In genomic region chr6:88723806-88724312, GRCm38 (mm10) we compare ENCODE assay signal across 8 mouse cellular contexts. TPM values are rescaled to one million over a fixed set of nuclear protein-coding genes. Genes with fewer than 3 reads are reported as not detected.
DNase-seq lines count a peak whose midpoint lies in the region; ATAC-seq and TF ChIP-seq lines count a peak whose summit lies in the region.

No protein-coding gene starts in this region.

- TF ChIP-seq CTCF in Patski (IDR thresholded peaks at IDR 0.05): no peak
- no peak for TF ChIP-seq CTCF in forebrain, postnatal 0 days (IDR thresholded peaks at IDR 0.05; ENCODE audit: low read depth)

- no peak overlapping the region for H3K27ac ChIP-seq in heart, embryonic 16.5 days (ENCODE audit: low read length)
- H3K27ac ChIP-seq in forebrain, postnatal 0 days (ENCODE audit: low read depth, low read length): no peak overlapping the region
- no peak overlapping the region for H3K27ac ChIP-seq in midbrain, embryonic 11.5 days (ENCODE audit: low read depth, low read length)

- H3K27me3 ChIP-seq in heart, embryonic 16.5 days (ENCODE audit: control insufficient read depth, insufficient read depth, low read length): no peaks in the 10 kb centered on the region; the same call in 1 of the 2 replicates
- H3K27me3 ChIP-seq in Patski: no peaks in the 10 kb centered on the region
- H3K27me3 ChIP-seq in forebrain, postnatal 0 days (ENCODE audit: insufficient read depth, low read length): no peaks in the 10 kb centered on the region; the same call in none of the 2 replicates
- H3K27me3 ChIP-seq in midbrain, embryonic 11.5 days (ENCODE audit: control insufficient read depth, insufficient read depth, low read length): peaks cover 33% of the 10 kb centered on the region

- H3K4me2 ChIP-seq in heart, embryonic 16.5 days (ENCODE audit: low read depth, low read length): peak overlapping the region; percentile 98
- H3K4me2 ChIP-seq in forebrain, postnatal 0 days (ENCODE audit: low read depth): peak overlapping the region; percentile 93
- H3K4me2 ChIP-seq in midbrain, embryonic 11.5 days: peak overlapping the region; percentile 99

- no peaks in the 10 kb centered on the region for H3K36me3 ChIP-seq in heart, embryonic 16.5 days (ENCODE audit: control insufficient read depth, insufficient read depth)
- H3K36me3 ChIP-seq in forebrain, postnatal 0 days (ENCODE audit: insufficient read depth): no peaks in the 10 kb centered on the region
- no peaks in the 10 kb centered on the region for H3K36me3 ChIP-seq in midbrain, embryonic 11.5 days (ENCODE audit: control insufficient read depth, insufficient read depth, low read length)

- H3K9ac ChIP-seq in heart, embryonic 16.5 days (ENCODE audit: low read length): peak overlapping the region; percentile 83
- peak overlapping the region; percentile 62 for H3K9ac ChIP-seq in forebrain, postnatal 0 days
- H3K9ac ChIP-seq in midbrain, embryonic 11.5 days (ENCODE audit: low read length): peak overlapping the region; percentile 33

- ATAC-seq in heart, embryonic 16.5 days (replicated peaks; ENCODE audit: extremely low read depth, insufficient read depth, low FRiP score): no peak
- peak; percentile 5 for ATAC-seq in Patski
- ATAC-seq in forebrain, postnatal 0 days: peak; percentile 53
- ATAC-seq in midbrain, embryonic 11.5 days (ENCODE audit: low FRiP score): peak; percentile 72
- ATAC-seq in inflammation-experienced regulatory T-cells, adult 6 months: no peak

- CTCF ChIA-PET in Patski (lab: Charles Lee): no interaction called here

- DNase-seq in heart, adult 8-10 months (ENCODE audit: low spot score): no peak
- DNase-seq in Patski (ENCODE audit: low read depth, low spot score): no peak
- no peak for DNase-seq in forebrain, postnatal 0 days
- peak; percentile 88 for DNase-seq in midbrain, embryonic 11.5 days (ENCODE audit: low spot score, missing footprints)
- DNase-seq in ovary, postnatal 10 days (ENCODE audit: low spot score): no peak
- no peak for DNase-seq in right cerebral cortex, adult 18-20 months

- WGBS in heart, embryonic 16.5 days: 36% methylated on average over 14 of the region's 14 CpGs
- 29% methylated on average over 14 of the region's 14 CpGs for WGBS in forebrain, postnatal 0 days
- 36% methylated on average over 14 of the region's 14 CpGs for WGBS in midbrain, embryonic 11.5 days

- H3K9me3 ChIP-seq in heart, embryonic 16.5 days (replicated peaks; ENCODE audit: control insufficient read depth, low read length): no peaks in the 10 kb centered on the region
- no peaks in the 10 kb centered on the region for H3K9me3 ChIP-seq in forebrain, postnatal 0 days (ENCODE audit: low read length)
- H3K9me3 ChIP-seq in midbrain, embryonic 11.5 days (ENCODE audit: control insufficient read depth, low read length): no peaks in the 10 kb centered on the region

- in situ Hi-C loops in Patski (cut with MboI; ENCODE audit: low pct_unique_long_range_greater_than_20kb): loop anchor here (5.0 kb wide), 1 partner anchor 87 kb away; the partner anchor contains the start of gene Kbtbd12

- peak overlapping the region; percentile 83 for H3K4me3 ChIP-seq in heart, embryonic 16.5 days (ENCODE audit: low read length)
- H3K4me3 ChIP-seq in forebrain, postnatal 0 days (ENCODE audit: low read depth, low read length): peak overlapping the region; percentile 50
- H3K4me3 ChIP-seq in midbrain, embryonic 11.5 days (ENCODE audit: low read depth, low read length): peak overlapping the region; percentile 59

- POLR2A ChIA-PET in Patski (lab: Charles Lee): no interaction called here

- H3K4me1 ChIP-seq in heart, embryonic 16.5 days (ENCODE audit: control insufficient read depth, insufficient read depth, low read length): no peaks in the 10 kb centered on the region; the same call in 1 of the 2 replicates
- H3K4me1 ChIP-seq in forebrain, postnatal 0 days (ENCODE audit: insufficient read depth): no peaks in the 10 kb centered on the region
- peaks cover 3% of the 10 kb centered on the region for H3K4me1 ChIP-seq in midbrain, embryonic 11.5 days (ENCODE audit: control insufficient read depth, insufficient read depth, low read length)

RNA-seq across cellular contexts. Expression of gene Mgll, which starts 0.4 kb away (rescaled TPM):
- 54.0 and 65.2 TPM in 2 replicates for polyA plus RNA-seq in heart, embryonic 16.5 days (2015; fragmentation: Nextera tagmentation; extraction: Ambion mirVana)
- 100 to 1,000 TPM in 2 of 4 experiments, 10 to 100 TPM in 2; 74.8 to 134 (median 102) TPM for total RNA-seq in heart, adult 8-10 months (2022)
- 4.2 TPM for polyA plus RNA-seq in Patski (2021)
- total RNA-seq in forebrain, postnatal 0 days (2014; rRNA removed): 35.1 and 37.5 TPM in 2 replicates
- 48.7 and 60.7 TPM in 2 replicates for polyA plus RNA-seq in forebrain, postnatal 0 days (2015; fragmentation: Nextera tagmentation; extraction: Ambion mirVana)
- polyA plus RNA-seq in midbrain, embryonic 11.5 days (2014; fragmentation: Nextera tagmentation; extraction: Ambion mirVana): 1.7 and 2.8 TPM in 2 replicates
- 1 to 10 TPM in 2 of 3 experiments, not detected in 1; 1.2 to 2.3 TPM for polyA plus RNA-seq in inflammation-experienced regulatory T-cells, adult 6 months (2017; shearing (Covaris generic))

Comparison
In these comparisons a context has a peak if more than half of its experiments do, and no peak if none do; other contexts are left out.
1. ATAC-seq: peak in Patski (single experiment), forebrain, postnatal 0 days (single experiment) and midbrain, embryonic 11.5 days (single experiment); none in heart, embryonic 16.5 days (single experiment) and inflammation-experienced regulatory T-cells, adult 6 months (single experiment).
2. H3K9ac ChIP-seq: peak in every context shown above with its lines; median percentile 83 in heart, embryonic 16.5 days; 62 in forebrain, postnatal 0 days; 33 in midbrain, embryonic 11.5 days.
3. Peak in every context shown above with its lines, with median percentiles within 50 percentile points of each other: H3K4me2 ChIP-seq and H3K4me3 ChIP-seq.